Mouse (Mus musculus): ENCODE data around the gene Slc25a38.

The Slc25a38 gene

GRCm38 (mm10) chr9:120149222-120149828, 39.2 kb downstream of the Slc25a38 start, which contains the start of gene Mobp:
Mobp (plus strand) TSS chr9:120149707.
- DNase-seq (ENCODE audit: low spot score), result no peak

GRCm38 (mm10) chr9:120151152-120151551, 41.0 kb downstream of the Slc25a38 start:
- no peak for DNase-seq (ENCODE audit: low spot score)

- no peak for DNase-seq (ENCODE audit: low spot score)
Measured at GRCm38 (mm10) chr9:120151906-120152399, 41.8 kb downstream of the Slc25a38 start.

GRCm38 (mm10) chr9:120158047-120158446, 47.9 kb downstream of the Slc25a38 start:
- no peak for DNase-seq (ENCODE audit: low spot score)

- no peak for DNase-seq (ENCODE audit: low spot score)
Measured at GRCm38 (mm10) chr9:120163862-120164261, 53.7 kb downstream of the Slc25a38 start.

- no peak for DNase-seq (ENCODE audit: low spot score)
Measured at GRCm38 (mm10) chr9:120167826-120168225, 57.7 kb downstream of the Slc25a38 start.

- DNase-seq (ENCODE audit: low spot score), result no peak
Measured at GRCm38 (mm10) chr9:120171295-120171694, 61.1 kb downstream of the Slc25a38 start.

Data from urinary bladder, postnatal 10 days (tissue).